Mouse (Mus musculus) embryonic facial prominence, embryonic 14.5 days (tissue): ENCODE data around the gene Rgs17. TPM values are rescaled to one million over a fixed set of nuclear protein-coding genes. Genes with fewer than 3 reads are reported as not detected.

Experiments used
- ATAC-seq: fragments of 200-750 bp; cut with Nextera tagmentation; 2 replicates; pipeline ENCODE4 v1.8.0; 2017; ENCODE audit warnings: low read depth, moderate number of reproducible peaks, moderate TSS enrichment
- DNase-seq: peaks from one replicate; pipeline ENCODE4 v3.0.0-alpha.2; 2015; ENCODE audit warnings: low spot score
- H3K27ac ChIP-seq: fragments of 300-500 bp; sonication (generic); replicated peaks from 2 replicates; pipeline ENCODE4 v1.5.1; 2014; ENCODE audit warnings: low read depth, mild to moderate bottlenecking, low read length, moderate library complexity
- H3K27me3 ChIP-seq: fragments of 300-500 bp; sonication (generic); replicated peaks from 2 replicates; pipeline ENCODE4 v1.6.1; 2014; ENCODE audit warnings: low read length; ENCODE audit not compliant: control insufficient read depth, insufficient read depth
- H3K36me3 ChIP-seq: fragments of 300-500 bp; sonication (generic); 2 replicates; pipeline ENCODE4 v1.6.1; 2014; ENCODE audit warnings: low read length, mixed read lengths; ENCODE audit not compliant: control insufficient read depth, insufficient read depth
- H3K4me1 ChIP-seq: fragments of 300-500 bp; sonication (generic); 2 replicates; pipeline ENCODE4 v1.6.1; 2014; ENCODE audit warnings: antibody characterized with exemption, low read length; ENCODE audit not compliant: control insufficient read depth, insufficient read depth
- H3K4me2 ChIP-seq: fragments of 300-500 bp; sonication (generic); 2 replicates; pipeline ENCODE4 v1.6.1; 2014; ENCODE audit warnings: low read depth, mild to moderate bottlenecking, low read length, moderate library complexity, mixed read lengths
- H3K4me3 ChIP-seq: fragments of 300-500 bp; sonication (generic); 2 replicates; pipeline ENCODE4 v1.5.1; 2014; ENCODE audit warnings: low read depth, mild to moderate bottlenecking, low read length
- H3K9ac ChIP-seq: fragments of 300-500 bp; sonication (generic); 2 replicates; pipeline ENCODE4 v1.6.1; 2014; ENCODE audit warnings: low read depth, mild to moderate bottlenecking, low read length, moderate library complexity, mixed read lengths
- H3K9me3 ChIP-seq: fragments of 300-500 bp; sonication (generic); 2 replicates; pipeline ENCODE4 v1.6.1; 2016; ENCODE audit warnings: low read length; ENCODE audit not compliant: control insufficient read depth
- WGBS: fragments of 180-500 bp; shearing (Covaris S2); extraction: QIAGEN DNeasy Blood & Tissue Kit; methylation state at CpG from one replicate; pipeline ENCODE4 v1.1.7; 2014; 5-methylcytosine and 5-hydroxymethylcytosine counted together
- polyA plus RNA-seq: library from polyadenylated mRNA; unstranded; fragments of >200 nt; fragmentation: Nextera tagmentation; extraction: Ambion mirVana; gene quantifications from 2 replicates; pipeline ENCODE4 v1.2.1, GENCODE M21; 2014

The Rgs17 gene
- polyA plus RNA-seq, 1 experiment from 2014 or later = 2.1 TPM

GRCm38 (mm10) chr10:5803739-5804138 is 118.5 kb downstream of the Rgs17 start:
- Histone ChIP-seq H3K27ac (no peak overlapping the region), H3K36me3 (peaks cover 35% of the 10 kb centered on the region), H3K9ac (peak overlapping the region; percentile 63), H3K4me3 (peak overlapping the region; percentile 80), H3K4me1 (peaks cover 5% of the 10 kb centered on the region; the same call in 1 of the 2 replicates), H3K9me3 (no peaks in the 10 kb centered on the region), H3K4me2 (peak overlapping the region; percentile 92), H3K27me3 (no peaks in the 10 kb centered on the region)
- no peak for ATAC-seq
- 3% methylated on average over 1 of the region's 1 CpGs for WGBS
- no peak for DNase-seq

GRCm38 (mm10) chr10:5802866-5803265 is 119.3 kb downstream of the Rgs17 start:
- no peak overlapping the region for H3K27ac ChIP-seq
- H3K4me1 ChIP-seq = peaks cover 5% of the 10 kb centered on the region; the same call in 1 of the 2 replicates
- peak overlapping the region; percentile 92 for H3K4me2 ChIP-seq
- 24% methylated on average over 6 of the region's 6 CpGs for WGBS
- peak overlapping the region; percentile 80 for H3K4me3 ChIP-seq
- DNase-seq (peak; percentile 20), ATAC-seq (no peak)
- peaks cover 43% of the 10 kb centered on the region for H3K36me3 ChIP-seq
- no peaks in the 10 kb centered on the region for H3K9me3 ChIP-seq
- no peaks in the 10 kb centered on the region for H3K27me3 ChIP-seq
- H3K9ac ChIP-seq = peak overlapping the region; percentile 63; the same call in 1 of the 2 replicates

GRCm38 (mm10) chr10:5800490-5800889 is 121.7 kb downstream of the Rgs17 start:
- Histone ChIP-seq H3K9me3 (no peaks in the 10 kb centered on the region), H3K4me2 (no peak overlapping the region), H3K27me3 (no peaks in the 10 kb centered on the region), H3K27ac (no peak overlapping the region), H3K4me1 (peaks cover 5% of the 10 kb centered on the region; the same call in 1 of the 2 replicates), H3K4me3 (no peak overlapping the region), H3K9ac (no peak overlapping the region), H3K36me3 (peaks cover 47% of the 10 kb centered on the region)
- ATAC-seq (no peak), DNase-seq (no peak)
- WGBS = 97% methylated on average over 1 of the region's 1 CpGs

- Histone ChIP-seq H3K9ac (no peak overlapping the region), H3K36me3 (peaks cover 47% of the 10 kb centered on the region), H3K27ac (no peak overlapping the region), H3K9me3 (no peaks in the 10 kb centered on the region), H3K4me1 (peaks cover 5% of the 10 kb centered on the region; the same call in 1 of the 2 replicates), H3K4me2 (no peak overlapping the region), H3K27me3 (no peaks in the 10 kb centered on the region), H3K4me3 (no peak overlapping the region)
- ATAC-seq = no peak
- 88% methylated on average over 4 of the region's 4 CpGs for WGBS
- no peak for DNase-seq
These were observed 124.1 kb downstream of the Rgs17 start for GRCm38 (mm10) chr10:5798069-5798468.

GRCm38 (mm10) chr10:5790657-5791056 is 131.5 kb downstream of the Rgs17 start:
- H3K27me3 ChIP-seq = no peaks in the 10 kb centered on the region
- no peak overlapping the region for H3K4me2 ChIP-seq
- H3K27ac ChIP-seq = no peak overlapping the region
- H3K9me3 ChIP-seq = no peaks in the 10 kb centered on the region
- H3K4me1 ChIP-seq = no peaks in the 10 kb centered on the region
- DNase-seq (peak; percentile 53), ATAC-seq (no peak)
- no peaks in the 10 kb centered on the region for H3K36me3 ChIP-seq
- no peak overlapping the region for H3K4me3 ChIP-seq
- no peak overlapping the region for H3K9ac ChIP-seq
- WGBS = 20% methylated on average over 12 of the region's 12 CpGs

GRCm38 (mm10) chr10:5786923-5787322 is 135.3 kb downstream of the Rgs17 start:
- H3K27me3 ChIP-seq = no peaks in the 10 kb centered on the region
- H3K36me3 ChIP-seq = no peaks in the 10 kb centered on the region
- DNase-seq (no peak), ATAC-seq (no peak)
- no peak overlapping the region for H3K4me2 ChIP-seq
- H3K4me1 ChIP-seq = no peaks in the 10 kb centered on the region
- H3K9ac ChIP-seq = no peak overlapping the region
- no peaks in the 10 kb centered on the region for H3K9me3 ChIP-seq
- H3K4me3 ChIP-seq = no peak overlapping the region
- no peak overlapping the region for H3K27ac ChIP-seq
- 22% methylated on average over 4 of the region's 4 CpGs for WGBS

Other genes with a start within 250 kb of the Rgs17 start
- 44.8 and 56.7 TPM in 2 replicates for gene Fbxo5, start 116.8 kb downstream of the Rgs17 start, polyA plus RNA-seq
- 14.7 and 18.4 TPM in 2 replicates for gene Mtrf1l, start 98.5 kb downstream of the Rgs17 start, polyA plus RNA-seq